Mouse (Mus musculus) intestine, embryonic 14.5 days (tissue): ENCODE measurements around the gene Vsig8. TPM values are rescaled to one million over a fixed set of nuclear protein-coding genes. Genes with fewer than 3 reads are reported as not detected.

Experiments used
- ATAC-seq: fragments of 200-750 bp; cut with Nextera tagmentation; replicated peaks from 2 replicates; pipeline ENCODE4 v1.8.0; 2017; ENCODE audit warnings: low read depth, moderate number of reproducible peaks, moderate TSS enrichment, moderate library complexity; ENCODE audit not compliant: low FRiP score, low TSS enrichment
- DNase-seq: peaks from one replicate; pipeline ENCODE4 v3.0.0-alpha.2; 2018; ENCODE audit warnings: low spot score
- H3K27ac ChIP-seq: fragments of 300-500 bp; sonication (generic); 2 replicates; pipeline ENCODE4 v1.5.1; 2014; ENCODE audit warnings: low read depth, mild to moderate bottlenecking, control low read depth
- H3K27me3 ChIP-seq: fragments of 300-500 bp; sonication (generic); replicated peaks from 2 replicates; pipeline ENCODE4 v1.6.1; 2014; ENCODE audit warnings: low read length, control low read depth; ENCODE audit not compliant: control insufficient read depth, insufficient read depth
- H3K36me3 ChIP-seq: fragments of 300-500 bp; sonication (generic); 2 replicates; pipeline ENCODE4 v1.6.1; 2014; ENCODE audit warnings: low read length, control low read depth; ENCODE audit not compliant: control insufficient read depth, insufficient read depth
- H3K4me1 ChIP-seq: fragments of 300-500 bp; sonication (generic); replicated peaks from 2 replicates; pipeline ENCODE4 v1.6.1; 2014; ENCODE audit warnings: low read length, control low read depth, mixed read lengths; ENCODE audit not compliant: control insufficient read depth, insufficient read depth
- H3K4me2 ChIP-seq: fragments of 300-500 bp; sonication (generic); 2 replicates; pipeline ENCODE4 v1.6.1; 2014; ENCODE audit warnings: low read length
- H3K4me3 ChIP-seq: fragments of 300-500 bp; sonication (generic); 2 replicates; pipeline ENCODE4 v1.5.1; 2014; ENCODE audit warnings: low read depth, low read length, control low read depth, mixed read lengths
- H3K9ac ChIP-seq: fragments of 300-500 bp; sonication (generic); 2 replicates; pipeline ENCODE4 v1.6.1; 2014; ENCODE audit warnings: mild to moderate bottlenecking, low read length
- H3K9me3 ChIP-seq: fragments of 300-500 bp; sonication (generic); 2 replicates; pipeline ENCODE4 v1.6.1; 2016; ENCODE audit warnings: low read length, control low read depth; ENCODE audit not compliant: control insufficient read depth
- WGBS: fragments of 180-500 bp; shearing (Covaris S2); extraction: QIAGEN DNeasy Blood & Tissue Kit; methylation state at CpG from one replicate; pipeline ENCODE4 v1.1.7; 2014; 5-methylcytosine and 5-hydroxymethylcytosine counted together
- polyA plus RNA-seq: library from polyadenylated mRNA; unstranded; fragments of >200 nt; fragmentation: Nextera tagmentation; extraction: Ambion mirVana; gene quantifications from 2 replicates; pipeline ENCODE4 v1.2.1, GENCODE M21; 2014

Gene Vsig8
- polyA plus RNA-seq, 1 experiment from 2014 or later = 0.35 TPM

- WGBS = 83% methylated on average over 16 of the region's 16 CpGs
- ATAC-seq (no peak), DNase-seq (no peak)
- Histone ChIP-seq H3K9me3 (no peaks in the 10 kb centered on the region), H3K27me3 (no peaks in the 10 kb centered on the region), H3K4me2 (no peak overlapping the region), H3K4me1 (peaks cover 4% of the 10 kb centered on the region), H3K9ac (no peak overlapping the region), H3K36me3 (no peaks in the 10 kb centered on the region), H3K27ac (no peak overlapping the region), H3K4me3 (no peak overlapping the region)
Observed at GRCm38 (mm10) chr1:172535116-172535515, 20.6 kb upstream of the Vsig8 start.

- DNase-seq (no peak), ATAC-seq (no peak)
- Histone ChIP-seq H3K9ac (no peak overlapping the region), H3K4me1 (no peaks in the 10 kb centered on the region), H3K9me3 (no peaks in the 10 kb centered on the region), H3K27ac (no peak overlapping the region), H3K4me3 (no peak overlapping the region), H3K27me3 (no peaks in the 10 kb centered on the region), H3K4me2 (no peak overlapping the region), H3K36me3 (no peaks in the 10 kb centered on the region)
- WGBS = 69% methylated on average over 6 of the region's 6 CpGs
Observed at GRCm38 (mm10) chr1:172539827-172540226, 15.9 kb upstream of the Vsig8 start.

- Histone ChIP-seq H3K4me2 (no peak overlapping the region), H3K27ac (no peak overlapping the region), H3K27me3 (no peaks in the 10 kb centered on the region), H3K9ac (no peak overlapping the region), H3K4me3 (no peak overlapping the region), H3K4me1 (no peaks in the 10 kb centered on the region), H3K9me3 (no peaks in the 10 kb centered on the region), H3K36me3 (no peaks in the 10 kb centered on the region)
- ATAC-seq (no peak), DNase-seq (no peak)
- 58% methylated on average over 11 of the region's 11 CpGs for WGBS
Observed at GRCm38 (mm10) chr1:172540283-172540820, 15.4 kb upstream of the Vsig8 start.

- H3K36me3 ChIP-seq = no peaks in the 10 kb centered on the region
- no peaks in the 10 kb centered on the region for H3K9me3 ChIP-seq
- DNase-seq = no peak
- H3K4me1 ChIP-seq = peaks cover 8% of the 10 kb centered on the region
- WGBS = 90% methylated on average over 4 of the region's 4 CpGs
- no peak overlapping the region for H3K9ac ChIP-seq
- H3K27ac ChIP-seq = no peak overlapping the region
- no peak overlapping the region for H3K4me2 ChIP-seq
- H3K4me3 ChIP-seq = no peak overlapping the region
- no peaks in the 10 kb centered on the region for H3K27me3 ChIP-seq
- ATAC-seq = no peak
Observed at GRCm38 (mm10) chr1:172546062-172546461, 9.7 kb upstream of the Vsig8 start.

- ATAC-seq (no peak), DNase-seq (no peak)
- WGBS = 58% methylated on average over 7 of the region's 7 CpGs
- Histone ChIP-seq H3K9ac (no peak overlapping the region), H3K4me2 (no peak overlapping the region), H3K36me3 (no peaks in the 10 kb centered on the region), H3K4me3 (no peak overlapping the region), H3K9me3 (no peaks in the 10 kb centered on the region), H3K4me1 (peaks cover 11% of the 10 kb centered on the region), H3K27me3 (no peaks in the 10 kb centered on the region), H3K27ac (no peak overlapping the region)
Observed at GRCm38 (mm10) chr1:172548501-172548900, 7.2 kb upstream of the Vsig8 start.

- no peaks in the 10 kb centered on the region for H3K36me3 ChIP-seq
- no peak overlapping the region for H3K27ac ChIP-seq
- H3K9me3 ChIP-seq = no peaks in the 10 kb centered on the region
- 23% methylated on average over 2 of the region's 2 CpGs for WGBS
- H3K4me1 ChIP-seq = peaks cover 11% of the 10 kb centered on the region
- ATAC-seq = no peak
- no peaks in the 10 kb centered on the region for H3K27me3 ChIP-seq
- no peak for DNase-seq
- peak overlapping the region; percentile 49 for H3K4me2 ChIP-seq
- H3K9ac ChIP-seq = no peak overlapping the region
- H3K4me3 ChIP-seq = 0 out of 2 replicates have a peak overlapping the region, but pooled peaks have one; percentile 43
Observed at GRCm38 (mm10) chr1:172549314-172549713, 6.4 kb upstream of the Vsig8 start.

GRCm38 (mm10) chr1:172549717-172550116 lies 6.0 kb upstream of the Vsig8 start:
- Histone ChIP-seq H3K27ac (no peak overlapping the region), H3K4me3 (peak overlapping the region; percentile 43), H3K9ac (peak overlapping the region; percentile 3; the same call in 1 of the 2 replicates), H3K36me3 (no peaks in the 10 kb centered on the region), H3K9me3 (no peaks in the 10 kb centered on the region), H3K27me3 (no peaks in the 10 kb centered on the region), H3K4me2 (peak overlapping the region; percentile 49), H3K4me1 (peaks cover 11% of the 10 kb centered on the region)
- WGBS = 4% methylated on average over 8 of the region's 8 CpGs
- ATAC-seq (no peak), DNase-seq (no peak)

GRCm38 (mm10) chr1:172550551-172550951 lies 5.2 kb upstream of the Vsig8 start:
- Histone ChIP-seq H3K9me3 (no peaks in the 10 kb centered on the region), H3K27ac (no peak overlapping the region), H3K27me3 (no peaks in the 10 kb centered on the region), H3K4me3 (peak overlapping the region; percentile 43), H3K4me1 (peaks cover 11% of the 10 kb centered on the region), H3K36me3 (no peaks in the 10 kb centered on the region), H3K9ac (peak overlapping the region; percentile 3), H3K4me2 (peak overlapping the region; percentile 49)
- peak; percentile 80 for DNase-seq
- ATAC-seq = peak; percentile 89
- 0% methylated on average over 8 of the region's 8 CpGs for WGBS

- H3K4me3 ChIP-seq = peak overlapping the region; percentile 43; the same call in 1 of the 2 replicates
Observed at GRCm38 (mm10) chr1:172551009-172551408, 4.7 kb upstream of the Vsig8 start.

More at GRCm38 (mm10) chr1:172551009-172551408, 4.7 kb upstream of the Vsig8 start:
- ATAC-seq (no peak), DNase-seq (no peak)
- H3K36me3 ChIP-seq = no peaks in the 10 kb centered on the region
- H3K27me3 ChIP-seq = no peaks in the 10 kb centered on the region
- WGBS = 40% methylated on average over 7 of the region's 7 CpGs
- no peak overlapping the region for H3K27ac ChIP-seq
- no peaks in the 10 kb centered on the region for H3K9me3 ChIP-seq
- H3K4me1 ChIP-seq = peaks cover 11% of the 10 kb centered on the region
- peak overlapping the region; percentile 49 for H3K4me2 ChIP-seq
- H3K9ac ChIP-seq = no peak overlapping the region
